Mouse (Mus musculus): ENCODE results near the gene Map3k13.
"Not testable (repeated sequence)": the region's sequence is repeated elsewhere in the genome, so short reads cannot be mapped to it uniquely, and the experiment has no call there.

The Map3k13 gene

DNA sequence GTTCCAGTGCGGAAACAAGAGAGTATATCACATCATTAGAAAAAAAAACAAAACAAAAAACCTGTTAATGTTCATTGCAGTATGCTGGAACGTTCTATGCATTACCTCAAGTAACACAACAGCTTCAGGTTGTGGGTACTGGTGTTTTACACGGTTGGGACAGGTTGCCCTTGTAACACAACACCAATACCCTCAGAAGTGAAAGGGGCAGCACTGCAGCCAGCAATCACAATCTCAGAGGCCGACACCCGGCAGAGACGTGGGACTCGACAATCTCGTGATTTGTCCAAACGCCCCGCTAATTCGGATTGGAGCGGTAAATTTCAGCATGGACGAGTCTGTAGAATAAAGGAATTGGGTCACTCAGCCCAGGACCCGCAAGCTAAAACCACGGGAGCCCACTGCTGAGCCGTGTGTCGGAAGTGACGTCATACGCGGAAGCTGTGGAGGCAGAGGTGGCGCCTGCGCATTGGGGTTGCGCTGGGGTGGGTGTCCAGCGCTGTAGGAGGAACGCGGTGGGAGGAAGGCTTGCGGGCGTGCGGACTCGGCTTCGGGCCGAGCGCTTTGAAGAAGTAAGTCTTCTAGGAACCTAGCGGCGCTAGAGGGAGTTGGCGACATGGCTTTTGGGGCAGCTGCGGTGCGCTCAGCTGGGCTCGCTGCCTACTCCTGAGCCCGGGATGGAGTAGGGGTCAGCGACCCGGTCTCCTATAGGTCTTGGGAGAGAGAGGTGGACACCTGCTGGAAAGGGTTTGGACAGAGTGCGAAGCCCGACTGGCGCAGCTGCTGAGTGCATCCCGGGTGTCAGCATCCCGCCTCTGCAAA, at the start of gene Map3k13:
Gene Map3k13, plus strand, starts transcription at position 472 of the 822 bp plus-strand sequence.
- DNase-seq (ENCODE audit: extremely low read depth, low read depth, low spot score) = no peak

DNA sequence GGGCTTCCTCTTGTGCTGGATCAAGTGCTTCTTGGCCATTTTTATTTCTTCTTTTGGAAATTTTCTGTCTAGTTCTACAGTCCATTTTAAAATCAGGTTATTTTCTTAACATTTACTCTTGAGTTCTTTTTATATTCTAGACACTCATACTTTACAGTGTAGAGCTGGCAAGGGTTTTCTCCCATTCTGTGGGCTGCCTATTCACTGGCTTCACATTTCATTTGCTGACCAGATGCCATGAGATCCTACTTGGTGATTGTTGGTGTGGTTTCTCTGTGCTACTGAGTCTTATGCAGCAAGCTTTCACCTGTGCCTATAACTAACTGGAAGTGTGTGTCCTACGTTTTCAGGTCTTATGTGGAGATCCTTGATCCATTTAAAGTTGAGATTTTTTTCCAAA, 35.7 kb upstream of the Map3k13 start:
- DNase-seq (ENCODE audit: extremely low read depth, low read depth, low spot score) = no peak

DNA sequence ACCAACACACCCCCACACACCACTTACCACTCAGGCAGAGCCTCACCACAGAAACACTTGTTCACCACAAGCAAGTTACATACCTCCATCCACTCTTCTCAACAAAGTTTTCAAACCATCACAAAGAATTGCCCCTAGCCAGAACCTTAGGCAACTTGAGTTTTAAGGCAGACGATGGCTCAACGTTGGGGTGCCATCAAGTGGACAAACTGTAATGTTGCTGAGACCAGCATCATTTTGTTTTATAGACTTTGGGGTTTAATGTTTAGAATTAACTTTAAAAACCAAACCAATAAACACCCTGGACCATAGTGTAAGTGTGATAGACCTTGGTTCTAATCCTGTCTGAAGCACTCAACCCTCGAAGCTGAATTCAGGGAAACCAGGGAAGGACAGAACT, 25.9 kb upstream of the Map3k13 start:
- DNase-seq (ENCODE audit: extremely low read depth, low read depth, low spot score) = no peak

DNA sequence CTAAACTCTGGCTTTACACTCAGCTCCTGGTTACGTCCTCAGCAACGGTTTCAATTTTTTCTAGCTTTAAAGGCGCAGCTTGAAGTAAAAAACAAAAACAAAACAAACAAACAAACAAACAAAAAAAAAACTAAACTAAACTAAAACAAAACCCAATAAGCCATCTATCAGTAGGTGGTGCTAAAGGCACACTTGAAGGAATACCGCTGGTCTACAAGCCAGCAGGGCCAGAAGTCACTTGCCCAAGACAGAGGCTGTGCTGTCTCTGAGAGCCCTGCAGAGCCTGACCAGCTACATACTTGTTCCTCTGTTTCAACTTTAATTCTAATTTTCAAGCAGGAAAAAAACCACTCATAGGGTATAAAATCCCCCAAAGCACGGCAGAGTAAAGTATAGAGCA, 24.5 kb upstream of the Map3k13 start:
- no peak for DNase-seq (ENCODE audit: extremely low read depth, low read depth, low spot score)

DNA sequence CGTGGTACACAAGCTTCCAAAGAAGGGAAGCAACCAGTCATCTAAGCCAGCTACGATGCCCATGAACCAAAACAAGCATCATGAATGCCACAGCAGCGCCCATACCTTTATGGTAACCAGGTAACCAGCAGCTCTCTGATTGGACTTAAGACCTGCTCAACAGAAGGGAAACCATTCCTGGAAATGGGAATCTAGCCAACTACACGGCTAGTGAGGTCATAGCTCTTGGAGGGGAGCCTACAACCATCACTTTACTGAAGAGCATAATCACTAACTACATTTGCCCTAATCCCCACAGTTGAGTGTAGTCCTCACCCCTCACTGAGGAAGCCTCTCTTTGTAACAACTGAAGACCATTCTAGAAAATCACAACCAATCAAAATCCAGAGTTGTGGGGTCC, 19.4 kb upstream of the Map3k13 start:
- no peak for DNase-seq (ENCODE audit: extremely low read depth, low read depth, low spot score)

DNA sequence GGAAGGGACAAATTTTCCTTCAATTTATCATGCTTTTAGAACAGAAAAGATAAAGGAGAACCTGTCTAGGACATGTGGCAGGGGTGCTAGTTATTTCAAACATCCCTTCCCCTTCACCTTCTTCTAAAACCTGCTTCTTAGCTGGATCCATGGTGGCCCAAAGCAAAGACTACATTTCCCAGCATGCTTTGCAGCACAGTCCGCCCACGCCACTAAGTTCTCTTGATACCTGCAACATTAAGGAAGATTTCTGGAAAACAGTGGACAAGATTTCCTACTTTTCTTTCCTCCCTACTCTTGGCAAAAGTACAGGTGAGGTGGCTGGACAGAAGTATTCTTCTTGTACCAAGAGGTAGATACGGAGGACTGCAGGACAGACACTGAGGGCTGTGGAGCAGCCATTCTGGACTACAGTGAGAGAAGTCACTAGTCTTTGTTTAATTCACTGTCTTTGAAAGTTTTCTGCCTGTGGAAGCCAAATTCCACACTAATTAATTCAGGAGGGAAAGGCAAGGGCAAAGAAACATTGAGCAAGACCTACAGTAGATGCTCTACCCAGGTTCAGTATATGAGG, 15.8 kb upstream of the Map3k13 start:
- no peak for DNase-seq (ENCODE audit: extremely low read depth, low read depth, low spot score)

DNA sequence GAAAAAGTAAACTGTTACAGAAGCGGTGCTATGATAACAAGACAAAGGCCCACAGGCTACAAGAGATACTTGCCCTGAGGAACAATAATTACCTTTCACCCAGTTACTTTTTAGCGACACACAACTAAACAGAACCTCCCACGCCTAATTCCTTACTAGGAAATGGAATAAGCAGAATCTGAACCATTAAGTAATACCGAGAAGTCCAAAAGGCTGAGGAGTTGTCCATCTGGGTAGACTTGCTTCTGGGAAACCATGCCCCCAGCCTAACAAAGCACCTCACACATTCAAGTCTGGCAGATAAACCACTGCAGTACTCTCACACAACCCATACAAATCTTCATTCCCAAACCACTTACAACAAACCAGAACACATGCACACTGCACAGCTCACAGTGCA, 15.0 kb upstream of the Map3k13 start:
- peak; percentile 81 for DNase-seq (ENCODE audit: extremely low read depth, low read depth, low spot score)

DNA sequence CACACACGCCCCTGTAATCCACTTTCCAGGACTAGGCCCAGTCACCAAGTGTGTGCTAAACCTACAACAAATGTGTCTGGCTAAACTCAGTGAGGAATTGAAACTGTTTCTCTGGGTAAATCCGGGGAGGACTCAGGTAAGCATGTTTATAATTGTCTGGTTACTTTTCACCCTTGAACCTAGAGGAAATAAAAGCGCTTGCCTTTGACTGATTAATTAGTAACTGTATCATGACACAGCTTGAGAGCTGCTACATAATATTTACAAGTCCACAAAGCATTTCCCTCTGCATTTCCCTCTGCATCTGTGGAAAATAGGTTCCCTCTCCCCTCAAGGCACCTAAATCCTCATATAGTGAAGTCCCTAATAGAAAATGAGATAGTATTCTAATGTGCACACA, 12.9 kb upstream of the Map3k13 start:
- no peak for DNase-seq (ENCODE audit: extremely low read depth, low read depth, low spot score)

DNA sequence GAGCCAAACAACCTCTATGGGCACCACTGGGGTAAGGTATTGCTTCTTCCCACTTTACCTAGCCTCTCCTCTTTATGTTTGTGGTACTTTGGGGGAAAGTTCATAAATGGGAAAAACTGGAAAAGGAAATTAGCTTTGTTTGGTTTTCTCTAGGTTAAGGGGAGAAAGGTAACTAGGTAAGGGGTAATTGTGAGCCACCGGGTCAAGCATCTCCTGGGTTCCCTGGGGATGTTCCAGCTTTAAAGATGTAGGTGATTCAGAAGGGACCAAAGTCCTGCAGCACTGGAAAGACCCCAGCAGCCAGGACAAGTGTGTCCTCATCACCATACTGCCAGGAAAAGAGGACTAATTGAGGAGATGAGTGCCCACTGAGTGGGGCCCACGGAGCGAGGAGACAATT, 12.3 kb upstream of the Map3k13 start:
- DNase-seq (ENCODE audit: extremely low read depth, low read depth, low spot score) = no peak

DNA sequence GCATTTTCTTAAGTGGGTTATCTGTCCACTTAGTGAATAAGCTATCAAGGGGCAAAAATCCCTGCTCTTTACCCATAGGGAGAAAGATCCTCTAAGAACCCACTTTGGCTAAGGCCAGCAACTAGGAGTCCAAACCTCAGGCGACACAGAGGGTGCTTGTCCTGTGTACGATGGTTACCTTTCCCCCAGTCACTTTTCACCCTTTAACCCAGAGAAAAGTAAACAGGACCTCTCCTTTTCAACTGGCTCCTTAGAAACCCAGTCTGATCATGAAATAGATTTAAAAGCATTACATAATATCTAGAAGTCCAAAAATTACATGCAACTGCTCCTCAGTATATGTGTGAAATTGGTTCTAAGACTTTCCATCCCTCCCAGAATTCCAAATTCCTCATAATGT, 11.3 kb upstream of the Map3k13 start:
- DNase-seq (ENCODE audit: extremely low read depth, low read depth, low spot score) = no peak

DNA sequence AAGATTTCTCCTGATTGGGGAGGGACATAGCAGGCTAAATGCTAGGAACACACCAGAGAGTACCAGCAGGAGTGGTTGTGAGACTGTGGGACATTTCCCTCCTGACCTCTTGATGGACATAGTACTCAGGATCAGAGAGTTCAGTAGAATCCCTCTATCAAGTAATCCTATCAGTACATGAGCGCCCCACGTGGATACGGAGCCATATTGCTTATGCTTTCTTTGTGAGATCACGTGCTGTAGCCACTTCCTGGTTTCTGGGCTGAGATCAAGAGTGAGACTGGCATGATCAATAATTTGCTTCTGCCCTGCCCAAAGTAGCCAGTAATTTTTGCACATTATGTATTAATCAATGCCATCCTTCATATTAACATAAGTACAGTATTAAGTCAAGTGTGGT, 9.1 kb upstream of the Map3k13 start:
- DNase-seq (ENCODE audit: extremely low read depth, low read depth, low spot score) = no peak

DNA sequence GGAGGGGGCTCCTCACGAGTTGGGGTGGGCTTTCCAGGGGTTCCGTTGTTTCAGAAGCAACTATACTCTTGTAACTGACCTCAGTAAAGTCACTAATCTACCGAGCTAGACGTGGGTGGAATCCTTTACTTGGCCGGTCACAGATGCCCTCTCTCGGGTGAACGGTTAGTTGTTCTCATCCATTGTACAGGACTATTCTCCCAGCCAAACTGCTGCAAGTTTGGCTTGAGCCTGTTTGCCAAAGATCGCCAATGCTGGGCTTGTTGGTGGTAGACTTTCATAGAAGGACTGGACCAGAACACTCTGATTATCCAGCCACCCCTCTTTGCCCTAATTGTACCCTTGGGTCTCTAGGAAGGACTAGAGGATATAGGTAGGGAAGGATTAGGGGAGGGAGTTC, 7.8 kb upstream of the Map3k13 start:
- no peak for DNase-seq (ENCODE audit: extremely low read depth, low read depth, low spot score)

DNA sequence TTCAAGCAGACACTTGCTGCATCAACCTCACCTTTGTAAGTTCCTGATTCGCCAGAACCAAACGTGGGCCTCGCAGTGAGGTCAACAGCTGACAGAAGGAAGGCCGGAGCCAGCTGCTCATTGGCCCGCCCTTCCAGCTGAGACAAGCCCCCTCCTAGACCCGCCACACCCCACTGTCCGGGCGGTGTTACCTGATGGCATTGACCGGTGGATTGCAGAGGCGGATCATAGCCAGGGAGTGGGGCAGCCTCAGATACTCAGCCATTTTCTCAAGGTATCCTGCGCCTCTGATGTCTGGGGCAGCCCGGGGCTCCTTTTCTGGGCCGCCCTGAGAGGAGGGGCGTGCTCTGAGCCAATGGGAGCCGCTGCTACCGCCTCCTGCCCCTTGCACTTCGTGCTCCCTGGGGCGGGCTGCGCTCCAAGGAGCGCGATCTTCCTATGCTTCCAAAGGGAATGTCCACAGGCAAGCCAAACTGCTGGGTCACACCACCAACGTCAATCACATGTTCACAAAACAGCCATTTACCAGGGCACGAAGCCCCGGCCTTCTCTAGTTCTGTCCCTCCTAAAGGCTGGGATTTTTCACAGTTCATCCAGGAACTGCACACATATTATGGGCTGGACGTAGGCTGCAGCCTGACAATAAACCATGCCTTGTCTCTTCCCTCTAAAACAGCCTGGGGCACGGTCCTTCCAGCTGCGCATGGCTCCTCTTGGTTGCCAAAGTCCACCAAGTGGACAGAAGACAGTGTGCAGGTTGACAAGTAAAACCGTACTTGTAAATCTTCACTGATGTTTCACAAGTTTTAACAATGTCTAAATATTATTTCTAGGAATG, 6.4 kb upstream of the Map3k13 start, which contains the start of gene Ehhadh:
Gene Ehhadh, minus strand, starts transcription at position 292 of the 838 bp plus-strand sequence.
- DNase-seq (ENCODE audit: extremely low read depth, low read depth, low spot score) = no peak

DNA sequence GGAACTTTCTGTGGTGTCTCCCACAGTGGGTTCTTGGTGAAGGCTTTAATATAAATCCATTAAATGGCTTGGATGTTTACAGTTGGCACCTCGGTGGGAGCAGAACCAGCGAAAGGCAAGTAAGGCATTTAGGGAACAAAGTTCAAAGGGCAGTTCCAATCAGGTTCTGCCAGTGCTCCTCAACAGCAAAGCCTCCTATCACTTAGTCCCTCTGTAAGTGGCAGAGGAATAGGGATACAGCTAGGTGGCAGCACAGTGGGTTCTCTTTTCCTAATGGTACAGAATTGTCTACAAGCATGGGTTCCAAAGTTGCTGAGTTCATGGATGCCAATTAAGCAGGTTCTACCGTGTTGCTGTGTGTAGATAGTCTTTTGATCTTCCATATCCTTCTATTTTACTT, 5.6 kb upstream of the Map3k13 start:
- DNase-seq (ENCODE audit: extremely low read depth, low read depth, low spot score) = no peak

DNA sequence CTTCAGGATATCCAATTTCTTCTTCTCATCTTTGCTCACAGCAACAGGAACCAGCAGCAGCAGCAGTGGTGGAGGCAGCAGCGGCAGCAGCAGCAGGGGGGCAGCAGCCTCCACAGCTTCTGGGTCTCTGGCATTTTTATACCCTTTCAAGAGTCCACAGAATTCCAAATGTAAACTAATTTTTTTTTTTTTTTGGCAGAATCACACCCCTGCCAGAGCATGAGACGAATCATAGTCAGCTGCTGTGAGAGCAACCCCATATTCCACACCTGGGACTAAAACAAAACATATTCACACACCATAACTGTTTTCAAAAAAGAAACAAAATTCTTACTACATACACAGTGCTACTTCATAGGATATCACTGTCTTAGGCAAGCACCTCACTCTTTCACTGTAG, 5.0 kb upstream of the Map3k13 start:
- no peak for DNase-seq (ENCODE audit: extremely low read depth, low read depth, low spot score)

DNA sequence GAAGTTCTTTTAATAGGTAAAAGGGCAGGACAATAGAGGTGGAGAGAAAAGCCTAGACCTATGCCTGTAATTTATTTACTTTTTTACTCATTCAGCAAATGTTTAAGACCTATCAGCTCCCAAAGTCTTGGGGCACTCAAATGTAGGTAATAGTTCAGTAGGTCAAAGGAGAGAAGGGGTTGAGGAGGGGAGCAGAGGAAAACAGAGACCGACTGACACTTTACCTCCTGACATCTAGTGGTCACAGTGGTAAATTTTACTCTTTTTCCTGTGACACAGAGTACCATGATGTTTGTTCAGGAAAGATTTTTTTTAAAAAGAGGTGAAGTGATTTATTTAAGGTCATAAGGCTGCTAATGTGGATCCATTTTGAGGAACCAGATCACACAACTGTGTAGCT, 3.7 kb upstream of the Map3k13 start:
- no peak for DNase-seq (ENCODE audit: extremely low read depth, low read depth, low spot score)

DNA sequence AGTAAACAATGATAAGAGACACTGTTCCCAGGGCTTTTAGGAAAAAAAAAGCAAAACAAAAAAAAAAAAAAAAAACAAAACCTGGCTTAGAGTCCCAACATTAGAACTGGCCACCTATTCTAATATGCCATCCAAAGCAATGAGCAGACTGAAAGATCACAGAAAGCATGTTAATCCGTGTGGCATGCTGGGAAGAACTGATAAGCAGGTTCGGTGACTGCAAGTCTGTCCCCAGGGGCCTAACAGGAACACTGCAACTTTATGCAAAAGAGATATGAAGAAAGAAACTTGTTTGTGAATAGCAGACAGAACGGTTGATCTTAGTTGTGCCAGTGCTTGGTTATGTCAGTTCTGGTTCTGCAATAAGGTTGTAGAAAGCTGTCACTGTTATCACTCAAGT, 2.4 kb upstream of the Map3k13 start:
- no peak for DNase-seq (ENCODE audit: extremely low read depth, low read depth, low spot score)

DNA sequence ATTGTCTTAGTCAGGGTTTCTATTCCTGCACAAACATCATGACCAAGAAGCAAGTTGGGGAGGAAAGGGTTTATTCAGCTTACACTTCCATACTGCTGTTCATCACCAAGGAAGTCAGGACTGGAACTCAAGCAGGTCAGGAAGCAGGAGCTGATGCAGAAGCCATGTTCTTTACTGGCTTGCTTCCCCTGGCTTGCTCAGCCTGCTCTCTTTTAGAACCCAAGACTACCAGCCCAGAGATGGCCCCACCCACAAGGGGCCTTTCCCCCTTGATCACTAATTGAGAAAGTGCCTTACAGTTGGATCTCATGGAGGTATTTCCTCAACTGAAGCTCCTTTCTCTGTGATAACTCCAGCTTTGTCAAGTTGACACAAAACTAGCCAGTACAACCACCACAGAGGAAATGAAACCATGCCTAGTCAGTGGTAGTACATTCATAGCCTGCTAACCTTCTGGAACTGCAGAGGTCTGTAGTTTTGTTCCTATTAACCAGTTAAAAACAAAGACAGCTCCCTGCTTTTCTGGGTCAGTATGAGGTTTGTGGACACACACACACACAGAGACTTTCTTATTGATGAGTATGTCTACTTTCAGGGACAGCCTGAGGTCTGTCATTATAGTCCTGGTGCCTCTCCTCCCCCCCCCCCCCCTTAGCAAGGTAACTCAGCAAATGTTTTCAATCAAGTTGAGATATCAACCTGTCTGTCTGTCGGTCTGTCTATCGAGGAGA, 901 bp upstream of the Map3k13 start:
- DNase-seq (ENCODE audit: extremely low read depth, low read depth, low spot score) = not testable (repeated sequence)

DNA sequence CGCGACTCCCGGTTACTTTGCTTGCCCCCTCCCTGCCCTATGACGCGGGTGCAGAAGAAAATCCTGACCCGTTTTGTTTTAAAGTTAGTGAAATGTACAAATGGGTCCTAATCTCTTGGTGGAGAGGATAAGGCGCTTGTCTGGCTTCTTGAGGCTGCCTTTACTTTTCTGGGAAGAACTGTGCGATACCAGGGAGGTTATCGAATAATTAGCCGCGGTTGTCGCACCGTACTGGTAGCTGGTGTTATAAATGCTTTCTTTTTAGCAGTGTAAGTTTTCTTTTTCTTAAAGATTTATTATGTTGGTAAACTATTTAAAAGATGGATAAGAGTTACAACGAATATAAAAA, 525 bp downstream of the Map3k13 start:
- DNase-seq (ENCODE audit: extremely low read depth, low read depth, low spot score) = no peak

DNA sequence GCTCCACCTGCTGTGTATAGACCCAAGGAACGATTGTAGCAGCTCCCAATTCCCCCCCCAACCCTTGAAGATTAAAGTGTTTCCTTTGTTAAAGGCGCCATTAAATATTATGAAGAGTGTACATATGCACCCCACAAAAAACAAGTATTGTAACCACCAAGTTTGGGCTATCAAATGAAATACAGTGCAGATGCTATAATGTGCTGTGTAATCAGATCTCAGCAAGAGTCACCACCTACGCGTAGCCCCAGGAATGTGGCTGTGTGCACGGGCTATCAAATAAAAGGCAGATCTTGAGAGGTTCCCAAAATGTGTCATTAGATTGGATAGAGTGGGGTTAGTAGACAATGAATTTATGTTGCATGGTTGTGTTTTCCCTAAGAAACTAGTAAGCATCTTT, 925 bp downstream of the Map3k13 start:
- DNase-seq (ENCODE audit: extremely low read depth, low read depth, low spot score) = no peak

DNA sequence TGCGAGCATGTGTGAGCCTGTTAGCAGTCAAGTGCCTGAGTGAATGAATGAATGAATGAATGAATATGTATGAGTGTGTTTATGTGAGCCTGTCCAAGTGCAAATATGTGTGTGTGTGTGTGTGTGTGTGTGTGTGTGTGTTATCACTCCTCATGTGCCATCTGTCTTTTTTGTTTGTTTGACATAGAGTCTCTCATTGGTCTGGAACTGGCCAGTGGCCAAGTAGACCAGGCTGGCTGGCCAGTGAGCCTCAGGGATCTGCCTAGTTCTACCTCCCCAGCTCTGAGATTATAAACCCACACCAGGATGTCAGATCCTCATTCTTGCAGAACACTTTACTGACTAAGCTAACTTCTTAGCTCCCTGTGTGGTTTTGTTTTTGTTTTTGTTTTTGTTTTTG, 10.1 kb downstream of the Map3k13 start:
- no peak for DNase-seq (ENCODE audit: extremely low read depth, low read depth, low spot score)

Measured in fat pad, adult 2 months (tissue).